Mouse (Mus musculus): Measurements from ENCODE around the gene D130052B06Rik. TPM values are rescaled to one million over a fixed set of nuclear protein-coding genes. Genes with fewer than 3 reads are reported as not detected.

The D130052B06Rik gene
- not detected in 2 replicates for polyA plus RNA-seq (2014; fragmentation: Nextera tagmentation; extraction: Ambion mirVana)

DNA sequence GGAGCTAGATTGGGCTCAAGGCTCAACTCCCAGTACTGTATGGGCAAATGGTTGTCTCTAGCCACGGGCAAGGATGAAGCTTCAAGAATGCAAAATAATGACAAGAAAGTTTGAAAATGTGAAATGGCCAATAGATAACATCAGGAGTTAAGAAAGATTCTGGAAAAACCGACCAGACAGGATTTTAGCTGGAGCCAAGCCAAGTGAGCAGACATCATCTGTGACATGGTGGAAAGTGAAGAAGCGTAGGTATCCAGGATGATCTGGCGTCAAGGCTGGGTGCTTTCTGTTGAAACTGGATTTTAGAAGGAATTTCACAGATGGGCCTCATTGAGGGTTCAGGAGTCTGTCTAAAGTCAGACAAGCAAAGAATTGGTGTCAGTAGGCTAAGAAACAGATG is at the start of gene D130052B06Rik:
D130052B06Rik (plus strand) TSS at position 317 of the 400 bp plus-strand sequence.
- ATAC-seq (ENCODE audit: insufficient read depth), result no peak

DNA sequence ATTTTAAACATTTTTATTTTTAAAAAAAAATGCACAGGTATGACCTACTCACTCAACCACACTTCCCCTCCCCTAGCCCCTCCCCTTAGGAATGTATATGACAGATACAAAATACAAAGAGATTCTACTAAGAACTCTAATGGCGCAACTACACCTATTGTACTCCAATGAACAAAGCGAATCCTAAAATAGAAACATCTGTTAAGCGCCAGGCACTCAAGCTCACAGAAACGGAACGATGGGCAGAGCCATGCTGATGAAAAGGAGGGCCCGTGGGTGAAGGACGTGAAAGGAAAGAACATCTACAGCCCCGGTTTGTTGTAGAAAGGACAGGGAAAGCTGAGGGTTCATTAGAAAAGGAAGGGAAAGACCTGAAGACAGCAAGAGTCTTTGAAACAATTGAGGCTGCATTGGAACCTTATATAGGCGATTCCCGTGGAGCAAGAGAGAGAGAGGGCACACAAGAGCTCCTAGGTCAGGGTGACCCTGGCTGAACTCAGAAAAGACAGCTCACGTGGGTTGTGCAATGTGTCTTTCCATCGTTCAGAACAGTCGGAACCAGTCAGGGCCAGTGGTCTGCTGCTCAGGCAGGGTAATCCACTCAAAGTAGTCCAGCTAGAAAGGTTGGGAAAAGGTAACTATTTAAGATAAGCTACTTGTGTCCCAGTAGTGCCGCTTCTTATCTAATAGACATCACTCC is 48.1 kb upstream of the D130052B06Rik start:
- DNase-seq, result no peak
- 73% methylated on average over 14 of the region's 14 CpGs for WGBS
- no peaks in the 10 kb centered on the region for H3K4me1 ChIP-seq (ENCODE audit: insufficient read depth)
- no peak overlapping the region for H3K4me3 ChIP-seq (ENCODE audit: low read depth, low read length)
- no peak overlapping the region for H3K27ac ChIP-seq (ENCODE audit: low read depth)
- no peaks in the 10 kb centered on the region for H3K27me3 ChIP-seq (ENCODE audit: insufficient read depth, low read length)
- no peak overlapping the region for H3K9ac ChIP-seq
- no peaks in the 10 kb centered on the region for H3K9me3 ChIP-seq (ENCODE audit: low read depth, low read length)
- no peak for TF ChIP-seq CTCF (IDR thresholded peaks at IDR 0.05; ENCODE audit: low read depth)
- no peaks in the 10 kb centered on the region for H3K36me3 ChIP-seq (ENCODE audit: insufficient read depth)
- no peak for ATAC-seq (ENCODE audit: insufficient read depth)
- H3K4me2 ChIP-seq, result no peak overlapping the region

More for the DNA sequence above, at the start of gene D130052B06Rik:
- no peaks in the 10 kb centered on the region for H3K36me3 ChIP-seq (ENCODE audit: insufficient read depth)
- no peak within 1 kb of the TSS for H3K4me3 ChIP-seq (ENCODE audit: low read depth, low read length)
- DNase-seq, result no peak
- H3K4me2 ChIP-seq, result no peak within 1 kb of the TSS
- no peak within 1 kb of the TSS for H3K9ac ChIP-seq
- H3K9me3 ChIP-seq (ENCODE audit: low read depth, low read length), result no peaks in the 10 kb centered on the region
- H3K4me1 ChIP-seq (ENCODE audit: insufficient read depth), result no peaks in the 10 kb centered on the region
- H3K27me3 ChIP-seq (ENCODE audit: insufficient read depth, low read length), result no peaks in the 10 kb centered on the region
- WGBS, result 59% methylated on average over 4 of the region's 4 CpGs
- no peak within 1 kb of the TSS for H3K27ac ChIP-seq (ENCODE audit: low read depth)
- no peak for TF ChIP-seq CTCF (IDR thresholded peaks at IDR 0.05; ENCODE audit: low read depth)

DNA sequence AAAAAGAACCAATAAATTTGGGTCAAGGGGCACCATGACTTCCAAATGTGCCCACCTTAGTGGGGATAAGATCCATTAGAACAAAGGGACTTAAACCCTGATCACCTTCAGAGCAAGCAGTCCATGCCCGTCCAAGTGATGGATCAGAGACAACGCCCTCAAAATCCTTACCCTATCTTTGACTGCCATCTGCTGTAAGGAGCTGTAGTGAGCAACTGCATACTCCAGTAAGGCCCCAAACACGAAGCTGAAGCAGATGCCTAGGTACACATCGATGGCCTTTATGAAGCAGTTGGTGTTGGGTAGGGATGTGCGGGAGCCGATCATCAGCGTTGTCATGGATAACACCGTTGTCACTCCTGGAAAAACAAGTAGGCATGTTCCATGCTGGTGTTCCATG is 45.0 kb upstream of the D130052B06Rik start:
- H3K36me3 ChIP-seq (ENCODE audit: insufficient read depth), result no peaks in the 10 kb centered on the region
- WGBS, result 76% methylated on average over 8 of the region's 8 CpGs
- ATAC-seq (ENCODE audit: insufficient read depth) (no peak), DNase-seq (peak; percentile 34)
- no peaks in the 10 kb centered on the region for H3K4me1 ChIP-seq (ENCODE audit: insufficient read depth)
- no peak overlapping the region for H3K9ac ChIP-seq
- TF ChIP-seq CTCF (IDR thresholded peaks at IDR 0.05; ENCODE audit: low read depth), result peak; percentile 40
- no peak overlapping the region for H3K4me2 ChIP-seq
- H3K27ac ChIP-seq (ENCODE audit: low read depth), result no peak overlapping the region
- no peaks in the 10 kb centered on the region for H3K9me3 ChIP-seq (ENCODE audit: low read depth, low read length)
- H3K4me3 ChIP-seq (ENCODE audit: low read depth, low read length), result no peak overlapping the region
- H3K27me3 ChIP-seq (ENCODE audit: insufficient read depth, low read length), result no peaks in the 10 kb centered on the region

DNA sequence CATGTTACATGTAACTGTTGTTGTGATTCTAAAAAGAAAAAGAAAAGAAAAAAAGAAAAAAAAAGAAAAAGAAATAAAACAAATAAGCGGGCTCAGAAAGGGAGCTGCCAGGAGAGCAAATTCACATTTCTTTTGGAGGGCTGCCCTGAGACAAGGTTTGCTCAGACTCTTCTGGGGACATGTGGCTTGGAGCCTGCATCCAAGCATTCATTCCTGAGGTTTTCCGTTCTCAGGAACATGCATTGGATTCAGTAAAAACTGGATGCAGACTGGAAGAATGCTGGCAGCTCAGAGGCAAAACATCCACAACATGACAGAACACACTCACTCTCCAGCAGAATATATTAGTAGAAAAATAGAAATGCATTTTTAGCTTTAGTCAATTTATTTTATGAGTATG is 35.2 kb upstream of the D130052B06Rik start:
- Histone ChIP-seq H3K4me3 (ENCODE audit: low read depth, low read length) (no peak overlapping the region), H3K4me1 (ENCODE audit: insufficient read depth) (no peaks in the 10 kb centered on the region), H3K27me3 (ENCODE audit: insufficient read depth, low read length) (no peaks in the 10 kb centered on the region), H3K9ac (no peak overlapping the region), H3K27ac (ENCODE audit: low read depth) (no peak overlapping the region), H3K4me2 (no peak overlapping the region), H3K9me3 (ENCODE audit: low read depth, low read length) (no peaks in the 10 kb centered on the region), H3K36me3 (ENCODE audit: insufficient read depth) (no peaks in the 10 kb centered on the region)
- ATAC-seq (ENCODE audit: insufficient read depth) (no peak), DNase-seq (no peak)
- 79% methylated on average over 2 of the region's 2 CpGs for WGBS
- TF ChIP-seq CTCF (IDR thresholded peaks at IDR 0.05; ENCODE audit: low read depth), result no peak

DNA sequence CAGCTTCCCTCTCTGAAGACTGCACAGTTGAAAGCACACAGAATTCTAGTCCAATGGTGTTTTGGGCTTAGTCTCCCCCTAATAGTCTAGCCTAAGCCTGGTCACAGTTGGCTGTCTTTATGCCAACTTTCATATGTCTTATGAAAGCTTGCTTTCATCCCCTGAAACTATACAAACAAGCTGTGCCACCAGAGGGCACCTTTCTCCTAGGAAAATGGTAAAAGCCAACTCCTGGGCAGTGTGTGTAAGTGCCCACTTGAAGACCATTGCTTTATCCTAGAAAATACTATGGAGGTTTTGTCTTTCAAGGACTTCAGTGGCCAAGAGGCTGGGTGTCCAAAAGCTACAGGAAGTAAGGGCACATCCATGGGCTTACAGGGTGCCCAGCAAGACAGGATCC is 28.7 kb upstream of the D130052B06Rik start:
- peak; percentile 66 for DNase-seq
- H3K9me3 ChIP-seq (ENCODE audit: low read depth, low read length), result no peaks in the 10 kb centered on the region

DNA sequence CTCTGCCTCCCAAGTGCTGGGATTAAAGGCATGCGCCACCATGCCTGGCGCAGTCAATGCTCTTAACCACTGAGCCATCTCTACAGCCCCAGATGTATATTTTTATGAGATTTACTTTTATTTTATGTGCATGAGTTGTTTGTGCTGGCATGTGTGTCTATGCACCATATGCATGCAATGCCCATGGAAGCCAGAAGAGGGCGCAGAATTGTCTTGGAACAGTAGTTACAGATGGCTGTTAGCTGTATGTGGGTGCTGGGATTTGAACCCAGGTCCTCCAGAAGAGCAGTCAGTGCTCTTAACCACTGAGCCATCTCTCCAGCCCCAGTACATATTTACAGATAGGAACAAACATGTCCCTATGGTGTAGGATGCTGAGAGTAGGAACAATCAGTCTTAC is 24.2 kb upstream of the D130052B06Rik start:
- Histone ChIP-seq H3K4me1 (ENCODE audit: insufficient read depth) (no peaks in the 10 kb centered on the region), H3K4me2 (no peak overlapping the region), H3K4me3 (ENCODE audit: low read depth, low read length) (no peak overlapping the region), H3K9ac (no peak overlapping the region), H3K27ac (ENCODE audit: low read depth) (no peak overlapping the region), H3K27me3 (ENCODE audit: insufficient read depth, low read length) (no peaks in the 10 kb centered on the region), H3K36me3 (ENCODE audit: insufficient read depth) (no peaks in the 10 kb centered on the region), H3K9me3 (ENCODE audit: low read depth, low read length) (no peaks in the 10 kb centered on the region)
- TF ChIP-seq CTCF (IDR thresholded peaks at IDR 0.05; ENCODE audit: low read depth), result peak; percentile 37
- ATAC-seq (ENCODE audit: insufficient read depth) (no peak), DNase-seq (no peak)
- WGBS, result 84% methylated on average over 3 of the region's 3 CpGs

More for the DNA sequence above, 28.7 kb upstream of the D130052B06Rik start:
- no peak overlapping the region for H3K27ac ChIP-seq (ENCODE audit: low read depth)
- no peak overlapping the region for H3K4me3 ChIP-seq (ENCODE audit: low read depth, low read length)
- H3K9ac ChIP-seq, result no peak overlapping the region
- no peaks in the 10 kb centered on the region for H3K36me3 ChIP-seq (ENCODE audit: insufficient read depth)
- H3K4me2 ChIP-seq, result no peak overlapping the region
- no peak for ATAC-seq (ENCODE audit: insufficient read depth)
- no peaks in the 10 kb centered on the region for H3K4me1 ChIP-seq (ENCODE audit: insufficient read depth)
- peak; percentile 53 for TF ChIP-seq CTCF (IDR thresholded peaks at IDR 0.05; ENCODE audit: low read depth)
- no peaks in the 10 kb centered on the region for H3K27me3 ChIP-seq (ENCODE audit: insufficient read depth, low read length)

DNA sequence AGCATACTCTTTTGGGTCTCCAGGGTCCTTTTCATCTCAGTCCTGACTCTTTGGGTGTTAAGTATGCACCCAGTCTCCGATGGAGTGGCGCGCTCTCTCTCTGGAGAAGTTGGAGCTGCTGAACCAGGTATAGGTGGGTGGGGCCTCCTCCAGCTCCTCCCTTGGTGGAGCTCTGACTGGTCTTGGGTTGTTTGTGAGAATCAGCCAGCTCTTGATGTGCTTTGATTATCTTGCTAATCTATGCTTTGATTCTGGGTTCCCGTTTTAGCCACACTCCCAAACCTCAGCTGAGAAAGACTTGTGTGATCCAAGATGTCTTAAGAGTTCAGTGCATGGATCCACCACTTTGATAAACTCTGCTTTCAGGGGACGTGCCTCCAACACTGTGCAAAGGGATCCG is 20.2 kb upstream of the D130052B06Rik start, which contains the start of gene Gabrp:
Gabrp (minus strand) TSS at position 101 of the 400 bp plus-strand sequence.
- H3K9me3 ChIP-seq (ENCODE audit: low read depth, low read length), result no peaks in the 10 kb centered on the region
- WGBS, result 42% methylated on average over 6 of the region's 6 CpGs

More for the DNA sequence above, 20.2 kb upstream of the D130052B06Rik start, which contains the start of gene Gabrp:
- Histone ChIP-seq H3K27ac (ENCODE audit: low read depth) (no peak within 1 kb of the TSS), H3K4me3 (ENCODE audit: low read depth, low read length) (no peak within 1 kb of the TSS), H3K4me1 (ENCODE audit: insufficient read depth) (no peaks in the 10 kb centered on the region), H3K36me3 (ENCODE audit: insufficient read depth) (no peaks in the 10 kb centered on the region), H3K4me2 (no peak within 1 kb of the TSS), H3K27me3 (ENCODE audit: insufficient read depth, low read length) (no peaks in the 10 kb centered on the region), H3K9ac (no peak within 1 kb of the TSS)
- no peak for TF ChIP-seq CTCF (IDR thresholded peaks at IDR 0.05; ENCODE audit: low read depth)
- ATAC-seq (ENCODE audit: insufficient read depth), result no peak
- no peak for DNase-seq

Measured in lung, embryonic 14.5 days (tissue).